Mouse (Mus musculus): ENCODE data around the gene Bcl6b.

DNA sequence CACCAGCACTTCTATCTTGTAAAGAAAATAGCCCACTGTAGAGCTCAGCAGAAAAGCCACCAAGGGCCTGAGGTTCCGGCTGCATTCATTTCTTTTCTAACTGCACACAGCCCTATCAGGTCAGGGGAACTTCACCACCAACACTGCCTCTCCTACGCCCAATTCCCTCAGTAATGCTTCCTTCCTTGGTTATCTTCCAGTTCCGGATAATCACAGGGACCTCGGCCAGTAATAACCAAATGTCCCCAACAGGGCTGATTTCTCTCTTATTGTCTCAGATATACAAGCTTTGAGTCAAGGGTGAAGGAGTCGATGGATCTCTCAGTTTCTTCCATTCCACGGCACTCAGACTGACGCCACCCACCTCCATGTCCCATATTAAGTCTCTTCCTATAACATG is 22.3 kb downstream of the Bcl6b start:
- TF ChIP-seq CTCF (IDR thresholded peaks at IDR 0.05; ENCODE audit: borderline replicate concordance, extremely low read depth, insufficient read depth, insufficient read length) (no peak), POLR2A (IDR thresholded peaks at IDR 0.05; ENCODE audit: borderline replicate concordance, extremely low read depth, insufficient read depth, insufficient read length, poor library complexity, severe bottlenecking) (no peak)
